Mouse (Mus musculus) forebrain, embryonic 14.5 days (tissue): ENCODE data around the gene Adgrl4. TPM values are rescaled to one million over a fixed set of nuclear protein-coding genes. Genes with fewer than 3 reads are reported as not detected.

Experiments
- ATAC-seq: fragments of 200-750 bp; cut with Nextera tagmentation; 2 replicates; pipeline ENCODE4 v1.8.0; 2017; ENCODE audit warnings: mild to moderate bottlenecking, moderate library complexity
- DNase-seq: peaks from one replicate; pipeline ENCODE4 v3.0.0-alpha.2; 2015; ENCODE audit warnings: low spot score
- H3K27ac ChIP-seq: fragments of 300-500 bp; sonication (generic); 2 replicates; pipeline ENCODE4 v1.5.1; 2014; ENCODE audit warnings: low read depth, mild to moderate bottlenecking, control low read depth, low read length, moderate library complexity
- H3K27me3 ChIP-seq: fragments of 300-500 bp; sonication (generic); replicated peaks from 2 replicates; pipeline ENCODE4 v1.6.1; 2014; ENCODE audit warnings: low read length, control low read depth, mixed read lengths; ENCODE audit not compliant: control insufficient read depth, insufficient read depth
- H3K36me3 ChIP-seq: fragments of 300-500 bp; sonication (generic); 2 replicates; pipeline ENCODE4 v1.6.1; 2014; ENCODE audit warnings: low read length, control low read depth; ENCODE audit not compliant: control insufficient read depth, insufficient read depth
- H3K4me1 ChIP-seq: fragments of 300-500 bp; sonication (generic); 2 replicates; pipeline ENCODE4 v1.6.1; 2014; ENCODE audit warnings: antibody characterized with exemption, low read length, control low read depth; ENCODE audit not compliant: control insufficient read depth, insufficient read depth
- H3K4me2 ChIP-seq: fragments of 300-500 bp; sonication (generic); 2 replicates; pipeline ENCODE4 v1.6.1; 2014; ENCODE audit warnings: mild to moderate bottlenecking, control low read depth, low read length
- H3K4me3 ChIP-seq: fragments of 300-500 bp; sonication (generic); 2 replicates; pipeline ENCODE4 v1.5.1; 2014; ENCODE audit warnings: low read depth, low read length, control low read depth
- H3K9ac ChIP-seq: fragments of 300-500 bp; sonication (generic); 2 replicates; pipeline ENCODE4 v1.6.1; 2014; ENCODE audit warnings: mild to moderate bottlenecking, low read length, control low read depth, moderate library complexity
- H3K9me3 ChIP-seq: fragments of 300-500 bp; sonication (generic); replicated peaks from 2 replicates; pipeline ENCODE4 v1.6.1; 2016; ENCODE audit warnings: low read length, control low read depth, mixed read lengths; ENCODE audit not compliant: control insufficient read depth
- WGBS: fragments of 180-500 bp; shearing (Covaris S2); extraction: QIAGEN DNeasy Blood & Tissue Kit; methylation state at CpG from one replicate; pipeline ENCODE4 v1.1.7; 2014; 5-methylcytosine and 5-hydroxymethylcytosine counted together
- polyA plus RNA-seq: library from polyadenylated mRNA; unstranded; fragments of >200 nt; fragmentation: Nextera tagmentation; extraction: Ambion mirVana; gene quantifications from 2 replicates; pipeline ENCODE4 v1.2.1, GENCODE M21; 2014

Gene Adgrl4
- polyA plus RNA-seq, 1 experiment from 2014 or later: 14.9 TPM

- no peak overlapping the region for H3K4me3 ChIP-seq
- no peak overlapping the region for H3K9ac ChIP-seq
- no peaks in the 10 kb centered on the region for H3K4me1 ChIP-seq
- no peaks in the 10 kb centered on the region for H3K36me3 ChIP-seq
- no peak for DNase-seq
- H3K9me3 ChIP-seq: no peaks in the 10 kb centered on the region
- no peaks in the 10 kb centered on the region for H3K27me3 ChIP-seq
- WGBS: 70% methylated on average over 6 of the region's 6 CpGs
- no peak overlapping the region for H3K27ac ChIP-seq
- no peak for ATAC-seq
- no peak overlapping the region for H3K4me2 ChIP-seq
Measured at GRCm38 (mm10) chr3:151454985-151455701, 17.5 kb downstream of the Adgrl4 start.

- Histone ChIP-seq H3K27ac (no peak overlapping the region), H3K9me3 (no peaks in the 10 kb centered on the region), H3K4me3 (no peak overlapping the region), H3K4me1 (no peaks in the 10 kb centered on the region), H3K9ac (no peak overlapping the region), H3K27me3 (no peaks in the 10 kb centered on the region), H3K36me3 (no peaks in the 10 kb centered on the region), H3K4me2 (no peak overlapping the region)
- 76% methylated on average over 3 of the region's 3 CpGs for WGBS
- ATAC-seq: no peak
- DNase-seq: no peak
Measured at GRCm38 (mm10) chr3:151459430-151460190, 21.9 kb downstream of the Adgrl4 start.

- DNase-seq (peak; percentile 10), ATAC-seq (no peak)
- Histone ChIP-seq H3K9ac (no peak overlapping the region), H3K9me3 (no peaks in the 10 kb centered on the region), H3K4me2 (no peak overlapping the region), H3K27me3 (no peaks in the 10 kb centered on the region), H3K36me3 (no peaks in the 10 kb centered on the region), H3K4me3 (no peak overlapping the region), H3K4me1 (no peaks in the 10 kb centered on the region), H3K27ac (no peak overlapping the region)
- WGBS: 29% methylated on average over 4 of the region's 4 CpGs
Measured at GRCm38 (mm10) chr3:151465215-151465614, 27.5 kb downstream of the Adgrl4 start.

- no peaks in the 10 kb centered on the region for H3K4me1 ChIP-seq
- H3K4me3 ChIP-seq: no peak overlapping the region
- H3K9me3 ChIP-seq: no peaks in the 10 kb centered on the region
- H3K27ac ChIP-seq: no peak overlapping the region
- ATAC-seq (no peak), DNase-seq (no peak)
- no peak overlapping the region for H3K9ac ChIP-seq
- H3K4me2 ChIP-seq: no peak overlapping the region
- WGBS: 95% methylated on average over 4 of the region's 4 CpGs
- H3K36me3 ChIP-seq: no peaks in the 10 kb centered on the region
- no peaks in the 10 kb centered on the region for H3K27me3 ChIP-seq
Measured at GRCm38 (mm10) chr3:151488853-151489252, 51.2 kb downstream of the Adgrl4 start.

GRCm38 (mm10) chr3:151505606-151506005, 67.9 kb downstream of the Adgrl4 start:
- no peaks in the 10 kb centered on the region for H3K4me1 ChIP-seq
- no peak overlapping the region for H3K4me3 ChIP-seq
- DNase-seq (no peak), ATAC-seq (no peak)
- H3K4me2 ChIP-seq: no peak overlapping the region
- no peak overlapping the region for H3K9ac ChIP-seq
- H3K36me3 ChIP-seq: no peaks in the 10 kb centered on the region
- no peaks in the 10 kb centered on the region for H3K9me3 ChIP-seq
- no peaks in the 10 kb centered on the region for H3K27me3 ChIP-seq
- WGBS: 85% methylated on average over 3 of the region's 3 CpGs
- no peak overlapping the region for H3K27ac ChIP-seq

GRCm38 (mm10) chr3:151511184-151511583, 73.5 kb downstream of the Adgrl4 start:
- H3K27me3 ChIP-seq: no peaks in the 10 kb centered on the region
- H3K9ac ChIP-seq: no peak overlapping the region
- no peak for ATAC-seq
- 89% methylated on average over 5 of the region's 5 CpGs for WGBS
- no peaks in the 10 kb centered on the region for H3K9me3 ChIP-seq
- H3K36me3 ChIP-seq: no peaks in the 10 kb centered on the region
- H3K4me2 ChIP-seq: no peak overlapping the region
- no peak for DNase-seq
- H3K4me1 ChIP-seq: no peaks in the 10 kb centered on the region
- H3K27ac ChIP-seq: no peak overlapping the region
- H3K4me3 ChIP-seq: no peak overlapping the region

- Histone ChIP-seq H3K36me3 (no peaks in the 10 kb centered on the region), H3K27me3 (no peaks in the 10 kb centered on the region), H3K4me1 (no peaks in the 10 kb centered on the region), H3K9me3 (no peaks in the 10 kb centered on the region), H3K27ac (no peak overlapping the region), H3K4me2 (no peak overlapping the region), H3K4me3 (no peak overlapping the region), H3K9ac (no peak overlapping the region)
- WGBS: 95% methylated on average over 3 of the region's 3 CpGs
- ATAC-seq: no peak
- no peak for DNase-seq
Measured at GRCm38 (mm10) chr3:151547182-151547581, 109.5 kb downstream of the Adgrl4 start.

- Histone ChIP-seq H3K4me3 (no peak overlapping the region), H3K27ac (peak overlapping the region; percentile 24; the same call in 1 of the 2 replicates), H3K9me3 (no peaks in the 10 kb centered on the region), H3K36me3 (no peaks in the 10 kb centered on the region), H3K27me3 (no peaks in the 10 kb centered on the region), H3K4me1 (no peaks in the 10 kb centered on the region), H3K4me2 (no peak overlapping the region), H3K9ac (no peak overlapping the region)
- DNase-seq: peak; percentile 82
- WGBS: 28% methylated on average over 5 of the region's 5 CpGs
- peak; percentile 93 for ATAC-seq
Measured at GRCm38 (mm10) chr3:151551002-151551401, 113.3 kb downstream of the Adgrl4 start.

- Histone ChIP-seq H3K9me3 (no peaks in the 10 kb centered on the region), H3K4me1 (no peaks in the 10 kb centered on the region), H3K27me3 (no peaks in the 10 kb centered on the region), H3K4me2 (no peak overlapping the region), H3K9ac (no peak overlapping the region), H3K4me3 (no peak overlapping the region), H3K27ac (no peak overlapping the region), H3K36me3 (no peaks in the 10 kb centered on the region)
- no peak for ATAC-seq
- 85% methylated on average over 2 of the region's 2 CpGs for WGBS
- no peak for DNase-seq
Measured at GRCm38 (mm10) chr3:151556635-151557034, 118.9 kb downstream of the Adgrl4 start.
